Mouse (Mus musculus): ENCODE data around the gene Tgif1.

DNA sequence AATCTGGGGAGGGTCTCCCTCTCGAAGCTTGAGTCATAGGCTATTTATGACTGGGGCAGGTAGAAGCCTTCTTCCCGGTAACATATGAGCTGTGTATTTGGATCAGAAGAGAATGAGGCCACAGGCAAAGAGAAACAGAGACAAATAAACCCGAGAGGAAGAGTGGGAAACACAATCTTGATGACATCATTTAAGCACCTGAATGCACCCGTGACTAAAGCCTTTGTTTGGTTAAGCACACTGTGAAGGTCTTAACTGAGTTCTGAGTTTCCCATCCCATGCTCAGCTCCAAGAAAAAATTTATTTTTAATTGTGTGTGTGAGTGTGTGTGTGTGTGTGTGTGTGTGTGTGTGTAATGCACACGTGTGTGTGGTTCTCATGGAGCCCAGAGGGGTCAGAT is 39.8 kb upstream of the Tgif1 start:
- no peak for TF ChIP-seq POLR2A (IDR thresholded peaks at IDR 0.05; ENCODE audit: insufficient read length, low read depth)
- TF ChIP-seq USF1 (IDR thresholded peaks at IDR 0.05; ENCODE audit: low read depth) = no peak
- no peak for TF ChIP-seq TCF3 (IDR thresholded peaks at IDR 0.05; ENCODE audit: insufficient read length, low read depth)
- no peak for TF ChIP-seq TCF12 (IDR thresholded peaks at IDR 0.05; ENCODE audit: insufficient read depth, poor library complexity, severe bottlenecking)
- TF ChIP-seq MAX (IDR thresholded peaks at IDR 0.05; ENCODE audit: low read depth) = no peak
- no peak for TF ChIP-seq SRF (IDR thresholded peaks at IDR 0.05; ENCODE audit: control insufficient read depth, insufficient read length, low read depth)
